Mouse (Mus musculus): Measurements from ENCODE around the gene Crls1.

GRCm38 (mm10) chr2:132885312-132885711 lies 38.8 kb downstream of the Crls1 start:
- TF ChIP-seq CTCF (IDR thresholded peaks at IDR 0.05): no peak
- TF ChIP-seq EP300 (IDR thresholded peaks at IDR 0.05): no peak
